Mouse (Mus musculus) embryonic facial prominence, embryonic 10.5 days (tissue): Measurements from ENCODE around the gene Atxn1. TPM values are rescaled to one million over a fixed set of nuclear protein-coding genes. Genes with fewer than 3 reads are reported as not detected.

Source experiments
- DNase-seq: peaks from one replicate; pipeline ENCODE4 v3.0.0-alpha.2; 2017; ENCODE audit warnings: low spot score
- H3K27ac ChIP-seq: fragments of 300-500 bp; sonication (generic); replicated peaks from 2 replicates; pipeline ENCODE4 v1.5.1; 2016; ENCODE audit warnings: mild to moderate bottlenecking
- H3K27me3 ChIP-seq: fragments of 300-500 bp; sonication (generic); replicated peaks from 2 replicates; pipeline ENCODE4 v1.6.1; 2016; ENCODE audit warnings: low read depth, mild to moderate bottlenecking; ENCODE audit not compliant: poor library complexity, severe bottlenecking
- H3K36me3 ChIP-seq: fragments of 300-500 bp; sonication (generic); replicated peaks from 2 replicates; pipeline ENCODE4 v1.6.1; 2016; ENCODE audit warnings: mild to moderate bottlenecking, moderate library complexity
- H3K4me1 ChIP-seq: fragments of 300-500 bp; sonication (generic); 2 replicates; pipeline ENCODE4 v1.6.1; 2016
- H3K4me3 ChIP-seq: fragments of 300-500 bp; sonication (generic); 2 replicates; pipeline ENCODE4 v1.5.1; 2016; ENCODE audit warnings: mild to moderate bottlenecking, moderate library complexity
- H3K9me3 ChIP-seq: fragments of 300-500 bp; sonication (generic); 2 replicates; pipeline ENCODE4 v1.6.1; 2016; ENCODE audit warnings: mild to moderate bottlenecking
- whole genome bisulfite sequencing: fragments of 180-500 bp; shearing (Covaris S2); methylation state at CpG from one replicate; pipeline ENCODE4 v1.1.7; 2016; 5-methylcytosine and 5-hydroxymethylcytosine counted together
- polyA plus RNA-seq: library from polyadenylated mRNA; unstranded; fragments of >200 nt; fragmentation: Nextera tagmentation; extraction: Ambion mirVana; gene quantifications from 2 replicates; pipeline ENCODE4 v1.2.1, GENCODE M21; 2016

Gene Atxn1
- polyA plus RNA-seq, 1 experiment from 2014 or later: 1.1 TPM

GRCm38 (mm10) chr13:45902457-45902856 is 62.4 kb downstream of the Atxn1 start:
- DNase-seq: no peak
- Histone ChIP-seq H3K27ac (no peak overlapping the region), H3K36me3 (no peaks in the 10 kb centered on the region), H3K4me3 (no peak overlapping the region), H3K9me3 (no peaks in the 10 kb centered on the region), H3K27me3 (no peaks in the 10 kb centered on the region), H3K4me1 (peaks cover 27% of the 10 kb centered on the region)
- WGBS: 97% methylated on average over 5 of the region's 5 CpGs

GRCm38 (mm10) chr13:45900776-45901175 is 64.0 kb downstream of the Atxn1 start:
- DNase-seq: no peak
- WGBS: 82% methylated on average over 8 of the region's 8 CpGs
- Histone ChIP-seq H3K4me1 (peaks cover 14% of the 10 kb centered on the region), H3K9me3 (no peaks in the 10 kb centered on the region), H3K27ac (no peak overlapping the region), H3K4me3 (no peak overlapping the region), H3K36me3 (no peaks in the 10 kb centered on the region), H3K27me3 (no peaks in the 10 kb centered on the region)

GRCm38 (mm10) chr13:45897571-45897970 is 67.2 kb downstream of the Atxn1 start:
- no peak for DNase-seq
- Histone ChIP-seq H3K27me3 (no peaks in the 10 kb centered on the region), H3K36me3 (no peaks in the 10 kb centered on the region), H3K4me1 (peaks cover 18% of the 10 kb centered on the region), H3K9me3 (no peaks in the 10 kb centered on the region), H3K4me3 (no peak overlapping the region), H3K27ac (no peak overlapping the region)
- 65% methylated on average over 2 of the region's 2 CpGs for WGBS

GRCm38 (mm10) chr13:45894760-45895159 is 70.0 kb downstream of the Atxn1 start:
- Histone ChIP-seq H3K27me3 (no peaks in the 10 kb centered on the region), H3K4me1 (peaks cover 18% of the 10 kb centered on the region), H3K4me3 (no peak overlapping the region), H3K9me3 (no peaks in the 10 kb centered on the region), H3K27ac (no peak overlapping the region), H3K36me3 (no peaks in the 10 kb centered on the region)
- no peak for DNase-seq
- WGBS: 67% methylated on average over 10 of the region's 10 CpGs

GRCm38 (mm10) chr13:45894234-45894633 is 70.6 kb downstream of the Atxn1 start:
- WGBS: 82% methylated on average over 6 of the region's 6 CpGs

GRCm38 (mm10) chr13:45891073-45891472 is 73.7 kb downstream of the Atxn1 start:
- H3K36me3 ChIP-seq: no peaks in the 10 kb centered on the region
- H3K9me3 ChIP-seq: no peaks in the 10 kb centered on the region
- H3K27me3 ChIP-seq: no peaks in the 10 kb centered on the region
- peaks cover 18% of the 10 kb centered on the region for H3K4me1 ChIP-seq
- H3K27ac ChIP-seq: no peak overlapping the region
- no peak for DNase-seq
- WGBS: 77% methylated on average over 2 of the region's 2 CpGs
- no peak overlapping the region for H3K4me3 ChIP-seq

More at GRCm38 (mm10) chr13:45894234-45894633, 70.6 kb downstream of the Atxn1 start:
- Histone ChIP-seq H3K27me3 (no peaks in the 10 kb centered on the region), H3K4me1 (peaks cover 18% of the 10 kb centered on the region), H3K9me3 (no peaks in the 10 kb centered on the region), H3K36me3 (no peaks in the 10 kb centered on the region), H3K4me3 (no peak overlapping the region), H3K27ac (0 out of 2 replicates have a peak overlapping the region, but pooled peaks have one; percentile 19)
- no peak for DNase-seq

GRCm38 (mm10) chr13:45888953-45889749 is 75.7 kb downstream of the Atxn1 start:
- H3K4me3 ChIP-seq: no peak overlapping the region
- peaks cover under 1% of the 10 kb centered on the region for H3K4me1 ChIP-seq
- H3K27ac ChIP-seq: no peak overlapping the region
- H3K36me3 ChIP-seq: no peaks in the 10 kb centered on the region
- no peaks in the 10 kb centered on the region for H3K27me3 ChIP-seq
- no peak for DNase-seq
- H3K9me3 ChIP-seq: no peaks in the 10 kb centered on the region
- 76% methylated on average over 9 of the region's 9 CpGs for WGBS

GRCm38 (mm10) chr13:45884878-45885277 is 79.9 kb downstream of the Atxn1 start:
- Histone ChIP-seq H3K4me3 (no peak overlapping the region), H3K27ac (no peak overlapping the region), H3K27me3 (no peaks in the 10 kb centered on the region; the same call in 1 of the 2 replicates), H3K36me3 (no peaks in the 10 kb centered on the region), H3K4me1 (peaks cover 28% of the 10 kb centered on the region), H3K9me3 (no peaks in the 10 kb centered on the region)
- 88% methylated on average over 7 of the region's 7 CpGs for WGBS
- no peak for DNase-seq

- no peak overlapping the region for H3K27ac ChIP-seq
- WGBS: 84% methylated on average over 10 of the region's 10 CpGs
- H3K4me1 ChIP-seq: peaks cover 32% of the 10 kb centered on the region
- no peak for DNase-seq
- H3K27me3 ChIP-seq: peaks cover 3% of the 10 kb centered on the region; the same call in 1 of the 2 replicates
- no peaks in the 10 kb centered on the region for H3K36me3 ChIP-seq
- no peaks in the 10 kb centered on the region for H3K9me3 ChIP-seq
- no peak overlapping the region for H3K4me3 ChIP-seq
Observed at GRCm38 (mm10) chr13:45883791-45884238, 81.0 kb downstream of the Atxn1 start.

- no peak overlapping the region; the same call in 1 of the 2 replicates for H3K27ac ChIP-seq
- peaks cover 3% of the 10 kb centered on the region; the same call in 1 of the 2 replicates for H3K27me3 ChIP-seq
- no peaks in the 10 kb centered on the region for H3K36me3 ChIP-seq
- 42% methylated on average over 3 of the region's 3 CpGs for WGBS
- no peaks in the 10 kb centered on the region for H3K9me3 ChIP-seq
- DNase-seq: no peak
- H3K4me3 ChIP-seq: no peak overlapping the region
- peaks cover 32% of the 10 kb centered on the region for H3K4me1 ChIP-seq
Observed at GRCm38 (mm10) chr13:45882976-45883440, 81.8 kb downstream of the Atxn1 start.

GRCm38 (mm10) chr13:45880543-45880845 is 84.3 kb downstream of the Atxn1 start:
- peak; percentile 27 for DNase-seq
- no peaks in the 10 kb centered on the region for H3K36me3 ChIP-seq
- H3K4me3 ChIP-seq: no peak overlapping the region
- 56% methylated on average over 5 of the region's 5 CpGs for WGBS
- H3K27me3 ChIP-seq: peaks cover 3% of the 10 kb centered on the region; the same call in 1 of the 2 replicates
- H3K9me3 ChIP-seq: no peaks in the 10 kb centered on the region
- H3K27ac ChIP-seq: no peak overlapping the region
- H3K4me1 ChIP-seq: peaks cover 32% of the 10 kb centered on the region

- Histone ChIP-seq H3K27ac (no peak overlapping the region), H3K4me3 (no peak overlapping the region), H3K9me3 (no peaks in the 10 kb centered on the region), H3K4me1 (peaks cover 32% of the 10 kb centered on the region), H3K27me3 (peaks cover 3% of the 10 kb centered on the region; the same call in 1 of the 2 replicates), H3K36me3 (no peaks in the 10 kb centered on the region)
- 75% methylated on average over 14 of the region's 14 CpGs for WGBS
- DNase-seq: no peak
Observed at GRCm38 (mm10) chr13:45879746-45880542, 84.9 kb downstream of the Atxn1 start.
